Mouse (Mus musculus): Measurements from ENCODE around the gene Glb1.

DNA sequence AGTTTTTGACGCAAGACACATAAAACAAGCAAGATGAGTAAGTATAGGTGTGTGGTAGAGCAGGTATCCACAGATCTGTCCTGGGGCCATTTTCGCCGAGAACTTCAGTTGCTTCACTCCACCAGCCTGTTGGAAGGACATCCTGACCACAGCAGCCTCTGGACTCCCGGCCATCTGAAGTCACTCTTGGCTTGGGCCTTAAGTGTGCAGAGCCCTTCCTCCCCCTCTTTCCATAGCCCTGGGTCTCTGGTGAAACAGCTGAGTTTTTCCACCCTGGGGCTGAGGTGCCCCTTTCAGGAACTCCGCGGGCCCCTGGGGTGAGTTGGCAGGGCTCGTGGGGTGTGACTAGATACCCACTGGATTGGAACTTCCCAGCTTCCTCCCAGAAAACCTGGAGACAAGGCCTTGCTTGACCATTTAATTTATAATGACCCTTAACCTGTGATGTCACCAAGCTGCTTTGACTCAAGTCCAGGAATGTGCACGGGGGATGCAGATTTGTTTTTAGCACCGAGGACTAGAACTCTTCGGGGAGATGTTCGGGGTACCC lies 9.5 kb downstream of the Glb1 start:
- no peak for TF ChIP-seq CTCF (conservative IDR thresholded peaks at IDR 0.05; ENCODE audit: insufficient read depth, insufficient read length, low read depth, low read length)
- no peak for TF ChIP-seq POLR2A (IDR thresholded peaks at IDR 0.05; ENCODE audit: low read depth, low read length)

Measured in kidney, adult 2 months (tissue).